Comparison of ENCODE assay signal across 33 mouse cellular contexts in the genomic region with DNA sequence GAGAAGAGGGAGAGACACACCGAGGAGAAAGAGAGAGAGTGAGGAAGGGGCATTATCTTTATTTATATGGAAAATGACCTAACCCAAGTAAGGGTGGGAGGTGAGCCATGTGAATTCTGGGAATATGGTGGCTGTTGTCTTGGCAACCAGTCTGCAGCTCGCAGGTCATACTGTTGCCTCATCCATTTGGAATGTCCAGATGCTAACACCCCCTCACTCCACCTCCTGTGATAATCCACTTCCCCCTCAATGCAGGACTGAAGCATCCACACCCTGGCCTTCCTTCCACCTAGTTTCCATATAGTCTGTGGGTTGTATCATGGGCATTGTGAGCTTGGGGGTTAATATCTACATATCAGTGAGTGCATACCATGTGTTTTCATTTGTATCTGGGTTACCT. TPM values are rescaled to one million over a fixed set of nuclear protein-coding genes. Genes with fewer than 3 reads are reported as not detected.
"Had no signal": no experiment of that assay in that cellular context is flagged by ENCODE, and none has a peak within 500 bp of the region (broad histone marks: within the 10 kb centered on the region; RNA-seq: fewer than 3 reads in every experiment).

No protein-coding gene starts in this region.

- H3K4me3 ChIP-seq: gastrocnemius, adult 2 months; heart, adult 2 months; heart, embryonic 13.5 days; heart, embryonic 15.5 days; hindbrain, embryonic 10.5 days; hindbrain, embryonic 12.5 days; hindbrain, embryonic 15.5 days; kidney, embryonic 15.5 days; left cerebral cortex, adult 2 months; limb, embryonic 13.5 days; limb, embryonic 15.5 days had no signal

- H3K27ac ChIP-seq: gastrocnemius, adult 2 months; heart, adult 2 months; heart, embryonic 13.5 days; heart, embryonic 15.5 days; hindbrain, embryonic 10.5 days; hindbrain, embryonic 12.5 days; hindbrain, embryonic 15.5 days; hindbrain, postnatal 0 days; kidney, embryonic 15.5 days; kidney, postnatal 0 days; left cerebral cortex, adult 2 months; limb, embryonic 13.5 days; limb, embryonic 15.5 days; liver, embryonic 14.5 days had no signal

- H3K9me3 ChIP-seq: heart, embryonic 13.5 days; heart, embryonic 15.5 days; hindbrain, embryonic 12.5 days; hindbrain, embryonic 15.5 days; kidney, embryonic 15.5 days; limb, embryonic 13.5 days; limb, embryonic 15.5 days had no signal

- H3K27me3 ChIP-seq: heart, embryonic 13.5 days; heart, embryonic 15.5 days; hindbrain, embryonic 12.5 days; hindbrain, embryonic 15.5 days; kidney, embryonic 15.5 days; limb, embryonic 13.5 days; limb, embryonic 15.5 days had no signal

- DNase-seq: gastrocnemius, adult 2 months; gastrocnemius, postnatal 10 days; gastrocnemius, postnatal 25 days; heart, adult 2 months; heart, postnatal 14 days; heart, postnatal 4 days; kidney, adult 11 months; kidney, adult 2 months; kidney, adult 9 months; kidney, postnatal 14 days; kidney, postnatal 36 days; layer of hippocampus, adult 9-11 months; layer of hippocampus, postnatal 36 days had no signal

- H3K9ac ChIP-seq: heart, embryonic 13.5 days; heart, embryonic 15.5 days; hindbrain, embryonic 12.5 days; hindbrain, embryonic 15.5 days; kidney, embryonic 15.5 days; limb, embryonic 13.5 days; limb, embryonic 15.5 days; liver, embryonic 14.5 days had no signal

- H3K36me3 ChIP-seq: heart, embryonic 13.5 days; heart, embryonic 15.5 days; hindbrain, embryonic 10.5 days; hindbrain, embryonic 12.5 days; hindbrain, embryonic 15.5 days; kidney, embryonic 15.5 days; limb, embryonic 13.5 days; limb, embryonic 15.5 days had no signal

- ATAC-seq: hindbrain, postnatal 0 days; intestine, embryonic 16.5 days had no signal

- H3K4me1 ChIP-seq: heart, embryonic 13.5 days; heart, embryonic 15.5 days; hindbrain, embryonic 10.5 days; hindbrain, embryonic 12.5 days; hindbrain, embryonic 15.5 days; kidney, embryonic 15.5 days; limb, embryonic 13.5 days; limb, embryonic 15.5 days had no signal

- H3K4me2 ChIP-seq: heart, embryonic 13.5 days; heart, embryonic 15.5 days; hindbrain, embryonic 12.5 days; hindbrain, embryonic 15.5 days; kidney, embryonic 15.5 days; limb, embryonic 13.5 days; limb, embryonic 15.5 days had no signal

RNA-seq across cellular contexts. Expression of a gene that starts 21.2 kb away (rescaled TPM):
- polyA plus RNA-seq: frontal cortex, adult 2 months; heart, adult 2 months; heart, embryonic 13.5 days; heart, embryonic 15.5 days; heart, postnatal 0 days; hindbrain, embryonic 10.5 days; hindbrain, embryonic 12.5 days; hindbrain, postnatal 0 days; intestine, embryonic 14.5 days; intestine, embryonic 16.5 days; kidney, adult 2 months; kidney, embryonic 15.5 days; kidney, postnatal 0 days; large intestine, adult 2 months; limb, embryonic 11.5 days; limb, embryonic 13.5 days; limb, embryonic 15.5 days; liver, adult 2 months; liver, embryonic 14.5 days; liver, embryonic 16.5 days had no signal
